Mouse (Mus musculus): Measurements from ENCODE around the gene Veph1.

- TF ChIP-seq POLR2A (IDR thresholded peaks at IDR 0.05; ENCODE audit: insufficient read depth, low read depth, low read length) (no peak), CTCF (IDR thresholded peaks at IDR 0.05; ENCODE audit: insufficient read depth, low read depth, low read length) (no peak)
Measured at GRCm38 (mm10) chr3:66165026-66165425, 131.6 kb downstream of the Veph1 start.

Measured in olfactory bulb, adult 2 months (tissue).